Mouse (Mus musculus): Measurements from ENCODE around the gene Ttll4. TPM values are rescaled to one million over a fixed set of nuclear protein-coding genes. Genes with fewer than 3 reads are reported as not detected.

Ttll4 gene
- total and polyA plus RNA-seq, 2 experiments = 8.6 to 9.1 TPM

GRCm38 (mm10) chr1:74698791-74699190 is 37.2 kb downstream of the Ttll4 start:
- no peak for TF ChIP-seq CTCF (IDR thresholded peaks at IDR 0.05; ENCODE audit: low read depth, low read length)
- TF ChIP-seq POLR2A (IDR thresholded peaks at IDR 0.05; ENCODE audit: extremely low read depth, insufficient read depth, low read length) = no peak
- H3K9ac ChIP-seq (ENCODE audit: low read depth, low read length) = 0 out of 2 replicates have a peak overlapping the region, but pooled peaks have one; percentile 3
- peak; percentile 94 for DNase-seq (ENCODE audit: extremely low read depth, low read depth, low spot score)
- peaks cover 4% of the 10 kb centered on the region; the same call in 1 of the 2 replicates for H3K36me3 ChIP-seq (ENCODE audit: control insufficient read depth, insufficient read depth, low read length)
- WGBS = 10% methylated on average over 1 of the region's 1 CpGs
- H3K4me3 ChIP-seq (ENCODE audit: insufficient read depth, low read depth, low read length) = no peak overlapping the region
- peaks cover 19% of the 10 kb centered on the region for H3K4me1 ChIP-seq (ENCODE audit: control insufficient read depth, insufficient read depth, low read length)
- H3K27me3 ChIP-seq (ENCODE audit: control insufficient read depth, insufficient read depth, low read length) = no peaks in the 10 kb centered on the region
- H3K79me2 ChIP-seq (ENCODE audit: control insufficient read depth, insufficient read depth, low read length) = no peaks in the 10 kb centered on the region
- H3K27ac ChIP-seq (replicated peaks; ENCODE audit: insufficient read depth, low read depth, low read length) = peak overlapping the region; percentile 94

GRCm38 (mm10) chr1:74702142-74702553 is 40.6 kb downstream of the Ttll4 start:
- TF ChIP-seq CTCF (IDR thresholded peaks at IDR 0.05; ENCODE audit: low read depth, low read length) (no peak), POLR2A (IDR thresholded peaks at IDR 0.05; ENCODE audit: extremely low read depth, insufficient read depth, low read length) (no peak)
- no peak for DNase-seq (ENCODE audit: extremely low read depth, low read depth, low spot score)
- H3K9ac ChIP-seq (ENCODE audit: low read depth, low read length) = no peak overlapping the region
- H3K79me2 ChIP-seq (ENCODE audit: control insufficient read depth, insufficient read depth, low read length) = no peaks in the 10 kb centered on the region
- no peaks in the 10 kb centered on the region for H3K27me3 ChIP-seq (ENCODE audit: control insufficient read depth, insufficient read depth, low read length)
- no peak overlapping the region for H3K27ac ChIP-seq (replicated peaks; ENCODE audit: insufficient read depth, low read depth, low read length)
- H3K4me1 ChIP-seq (ENCODE audit: control insufficient read depth, insufficient read depth, low read length) = peaks cover 18% of the 10 kb centered on the region
- H3K4me3 ChIP-seq (ENCODE audit: insufficient read depth, low read depth, low read length) = no peak overlapping the region
- H3K36me3 ChIP-seq (ENCODE audit: control insufficient read depth, insufficient read depth, low read length) = 0 out of 2 replicates have a peak, but pooled peaks cover 4% of the 10 kb centered on the region
- 87% methylated on average over 6 of the region's 6 CpGs for WGBS

GRCm38 (mm10) chr1:74704156-74704555 is 42.6 kb downstream of the Ttll4 start:
- 80% methylated on average over 3 of the region's 3 CpGs for WGBS
- TF ChIP-seq CTCF (IDR thresholded peaks at IDR 0.05; ENCODE audit: low read depth, low read length) = no peak
- no peak for TF ChIP-seq POLR2A (IDR thresholded peaks at IDR 0.05; ENCODE audit: extremely low read depth, insufficient read depth, low read length)
- H3K36me3 ChIP-seq (ENCODE audit: control insufficient read depth, insufficient read depth, low read length) = 0 out of 2 replicates have a peak, but pooled peaks cover 2% of the 10 kb centered on the region

GRCm38 (mm10) chr1:74705016-74705415 is 43.5 kb downstream of the Ttll4 start:
- DNase-seq (ENCODE audit: extremely low read depth, low read depth, low spot score) = no peak
- TF ChIP-seq CTCF (IDR thresholded peaks at IDR 0.05; ENCODE audit: low read depth, low read length) (no peak), POLR2A (IDR thresholded peaks at IDR 0.05; ENCODE audit: extremely low read depth, insufficient read depth, low read length) (no peak)
- Histone ChIP-seq H3K4me3 (ENCODE audit: insufficient read depth, low read depth, low read length) (no peak overlapping the region), H3K27me3 (ENCODE audit: control insufficient read depth, insufficient read depth, low read length) (no peaks in the 10 kb centered on the region), H3K27ac (replicated peaks; ENCODE audit: insufficient read depth, low read depth, low read length) (no peak overlapping the region), H3K9ac (ENCODE audit: low read depth, low read length) (no peak overlapping the region), H3K4me1 (ENCODE audit: control insufficient read depth, insufficient read depth, low read length) (peaks cover 2% of the 10 kb centered on the region; the same call in 1 of the 2 replicates), H3K79me2 (ENCODE audit: control insufficient read depth, insufficient read depth, low read length) (no peaks in the 10 kb centered on the region), H3K36me3 (ENCODE audit: control insufficient read depth, insufficient read depth, low read length) (no peaks in the 10 kb centered on the region)
- WGBS = 87% methylated on average over 5 of the region's 5 CpGs

More at GRCm38 (mm10) chr1:74704156-74704555, 42.6 kb downstream of the Ttll4 start:
- no peak for DNase-seq (ENCODE audit: extremely low read depth, low read depth, low spot score)
- Histone ChIP-seq H3K4me3 (ENCODE audit: insufficient read depth, low read depth, low read length) (no peak overlapping the region), H3K27ac (replicated peaks; ENCODE audit: insufficient read depth, low read depth, low read length) (no peak overlapping the region), H3K9ac (ENCODE audit: low read depth, low read length) (no peak overlapping the region), H3K4me1 (ENCODE audit: control insufficient read depth, insufficient read depth, low read length) (peaks cover 4% of the 10 kb centered on the region), H3K27me3 (ENCODE audit: control insufficient read depth, insufficient read depth, low read length) (no peaks in the 10 kb centered on the region), H3K79me2 (ENCODE audit: control insufficient read depth, insufficient read depth, low read length) (no peaks in the 10 kb centered on the region)

GRCm38 (mm10) chr1:74709566-74709965 is 48.0 kb downstream of the Ttll4 start:
- H3K36me3 ChIP-seq (ENCODE audit: control insufficient read depth, insufficient read depth, low read length) = no peaks in the 10 kb centered on the region
- 73% methylated on average over 6 of the region's 6 CpGs for WGBS
- peaks cover 4% of the 10 kb centered on the region; the same call in 1 of the 2 replicates for H3K79me2 ChIP-seq (ENCODE audit: control insufficient read depth, insufficient read depth, low read length)
- no peak overlapping the region for H3K9ac ChIP-seq (ENCODE audit: low read depth, low read length)
- no peak for DNase-seq (ENCODE audit: extremely low read depth, low read depth, low spot score)
- H3K27ac ChIP-seq (replicated peaks; ENCODE audit: insufficient read depth, low read depth, low read length) = no peak overlapping the region
- TF ChIP-seq POLR2A (IDR thresholded peaks at IDR 0.05; ENCODE audit: extremely low read depth, insufficient read depth, low read length) (no peak), CTCF (IDR thresholded peaks at IDR 0.05; ENCODE audit: low read depth, low read length) (no peak)
- H3K4me3 ChIP-seq (ENCODE audit: insufficient read depth, low read depth, low read length) = no peak overlapping the region
- no peaks in the 10 kb centered on the region for H3K27me3 ChIP-seq (ENCODE audit: control insufficient read depth, insufficient read depth, low read length)
- no peaks in the 10 kb centered on the region for H3K4me1 ChIP-seq (ENCODE audit: control insufficient read depth, insufficient read depth, low read length)

DNA sequence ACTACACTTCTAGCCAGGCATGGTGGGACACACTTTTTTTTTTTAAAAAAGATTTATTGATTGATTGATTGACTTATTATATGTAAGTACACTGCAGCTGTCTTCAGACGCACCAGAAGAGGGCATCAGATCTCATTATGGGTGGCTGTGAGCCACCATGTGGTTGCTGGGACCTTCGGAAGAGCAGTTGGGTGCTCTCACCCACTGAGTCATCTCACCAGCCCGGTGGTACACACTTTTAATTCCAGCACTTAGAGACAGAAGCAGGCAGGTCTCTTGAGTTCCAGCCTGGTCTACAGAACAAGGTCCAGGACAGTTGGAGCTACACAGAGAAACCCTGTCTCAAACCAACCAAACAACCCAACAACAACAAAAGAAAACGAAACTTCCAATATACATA is 50.5 kb downstream of the Ttll4 start:
- peak; percentile 55 for DNase-seq (ENCODE audit: extremely low read depth, low read depth, low spot score)
- TF ChIP-seq POLR2A (IDR thresholded peaks at IDR 0.05; ENCODE audit: extremely low read depth, insufficient read depth, low read length) (no peak), CTCF (IDR thresholded peaks at IDR 0.05; ENCODE audit: low read depth, low read length) (peak; percentile 27; the same call in 1 of the 2 replicates)
- no peaks in the 10 kb centered on the region for H3K27me3 ChIP-seq (ENCODE audit: control insufficient read depth, insufficient read depth, low read length)
- 0 out of 2 replicates have a peak, but pooled peaks cover 1% of the 10 kb centered on the region for H3K36me3 ChIP-seq (ENCODE audit: control insufficient read depth, insufficient read depth, low read length)
- no peak overlapping the region for H3K4me3 ChIP-seq (ENCODE audit: insufficient read depth, low read depth, low read length)
- peaks cover 8% of the 10 kb centered on the region; the same call in 1 of the 2 replicates for H3K4me1 ChIP-seq (ENCODE audit: control insufficient read depth, insufficient read depth, low read length)
- H3K27ac ChIP-seq (replicated peaks; ENCODE audit: insufficient read depth, low read depth, low read length) = peak overlapping the region; percentile 86
- WGBS = 36% methylated on average over 4 of the region's 4 CpGs
- no peak overlapping the region for H3K9ac ChIP-seq (ENCODE audit: low read depth, low read length)
- peaks cover 18% of the 10 kb centered on the region for H3K79me2 ChIP-seq (ENCODE audit: control insufficient read depth, insufficient read depth, low read length)
